Mouse (Mus musculus) right cerebral cortex, postnatal 4 days (tissue): ENCODE measurements around the gene Tspan4.
A peak's percentile ranks its signal among the peaks of the same experiment; 100 is the strongest.

Experiments used
- DNase-seq: peaks from one replicate; pipeline ENCODE4 v3.0.0-alpha.2; 2022

The Tspan4 gene

GRCm38 (mm10) chr7:141475011-141475804, at the start of gene Tspan4, which contains the start of gene Polr2l:
Tspan4 (plus strand) TSS chr7:141475240.
Polr2l (minus strand) TSS chr7:141475132.
- peak; percentile 81 for DNase-seq

GRCm38 (mm10) chr7:141426948-141427730, 47.9 kb upstream of the Tspan4 start:
- no peak for DNase-seq

DNA sequence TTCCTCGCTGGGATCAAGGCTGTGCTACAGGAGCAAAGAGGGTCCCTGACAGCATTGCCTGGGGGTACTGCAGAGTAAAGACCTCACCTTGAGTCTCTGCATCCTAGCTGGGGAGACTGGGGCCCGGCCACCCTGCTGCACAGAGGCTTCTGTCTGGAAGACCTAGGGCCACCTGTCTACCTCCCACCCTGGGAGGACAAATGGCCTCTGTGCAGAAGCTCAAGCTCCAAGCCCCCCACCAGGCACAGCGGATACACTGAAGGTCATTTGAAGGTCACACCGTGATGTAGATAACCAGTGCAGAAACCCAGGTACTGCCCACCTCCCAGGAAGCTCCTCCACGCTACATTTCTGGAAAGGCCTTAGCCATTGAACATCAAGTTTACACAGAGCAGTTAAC, 46.3 kb upstream of the Tspan4 start:
- DNase-seq = no peak

GRCm38 (mm10) chr7:141429310-141429709, 45.7 kb upstream of the Tspan4 start, which contains the start of gene Cend1:
Cend1 (minus strand) TSS chr7:141429491.
- DNase-seq = peak; percentile 72

DNA sequence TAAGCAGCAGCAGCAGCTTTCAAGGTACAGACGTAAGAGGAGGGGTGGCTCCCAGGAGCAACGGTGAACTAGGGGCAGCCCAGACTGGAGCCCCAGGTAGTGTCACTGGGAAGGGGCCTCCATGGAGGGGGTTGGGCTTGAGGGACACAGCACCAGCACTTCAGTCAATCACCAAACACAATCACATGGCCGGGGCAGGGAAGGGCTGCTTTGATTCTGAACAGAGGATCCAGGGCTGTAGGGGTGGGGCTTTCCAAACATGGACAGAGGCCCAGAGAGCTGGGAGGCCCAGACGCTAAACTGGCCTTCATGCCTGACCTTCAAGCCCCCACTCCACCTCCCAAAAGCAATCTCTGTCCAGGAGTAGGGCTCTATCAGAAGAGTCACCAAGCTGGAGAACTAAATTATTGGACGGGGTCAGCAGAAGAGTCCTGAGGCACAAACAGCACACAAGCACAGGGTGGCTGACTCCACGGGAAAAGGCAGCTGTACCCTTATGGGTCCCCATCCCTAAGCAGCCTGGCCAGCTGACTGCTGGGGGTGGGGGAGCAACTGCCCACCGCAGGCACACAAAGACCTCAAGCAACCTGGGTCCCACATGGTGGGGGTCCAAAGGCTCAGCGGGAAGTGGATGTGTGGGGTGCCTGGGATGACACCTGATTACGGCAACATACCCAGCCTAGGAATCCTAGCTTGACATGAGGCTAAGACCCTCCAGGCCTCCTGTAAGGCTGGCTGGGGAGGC, 45.0 kb upstream of the Tspan4 start:
- no peak for DNase-seq

DNA sequence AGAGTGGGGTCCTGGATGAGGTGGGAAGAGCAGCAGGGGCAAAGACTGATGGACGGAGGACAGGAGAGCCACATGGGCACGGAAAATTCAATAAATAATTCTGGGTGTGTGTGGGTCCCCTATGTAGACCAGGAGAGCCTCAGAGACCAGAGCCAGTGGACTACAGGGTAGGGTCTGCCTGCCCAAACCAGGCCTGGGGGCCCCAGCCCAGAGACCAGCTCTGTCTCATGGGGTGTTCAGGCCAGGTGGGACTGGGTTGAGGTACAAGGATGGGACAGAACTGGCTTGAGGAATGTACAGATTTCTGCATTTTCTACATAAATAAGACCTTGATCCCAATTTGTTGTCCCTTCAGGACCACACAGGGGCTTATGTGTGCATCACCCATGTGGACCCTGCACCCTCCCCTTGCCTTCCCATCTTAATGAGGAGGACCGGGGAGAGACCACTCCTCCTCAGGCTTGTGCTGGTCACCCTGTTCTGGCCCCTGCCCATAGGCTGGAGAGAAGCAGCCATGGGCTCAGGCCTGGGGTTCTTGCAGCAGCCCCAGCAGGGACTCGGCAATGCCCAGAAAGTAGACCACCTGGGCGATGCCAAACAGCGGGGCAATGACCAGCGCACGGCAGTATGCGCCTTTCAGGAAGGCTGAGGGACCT, 44.3 kb upstream of the Tspan4 start:
- no peak for DNase-seq

- no peak for DNase-seq
Measured at GRCm38 (mm10) chr7:141431434-141432185, 43.4 kb upstream of the Tspan4 start.

DNA sequence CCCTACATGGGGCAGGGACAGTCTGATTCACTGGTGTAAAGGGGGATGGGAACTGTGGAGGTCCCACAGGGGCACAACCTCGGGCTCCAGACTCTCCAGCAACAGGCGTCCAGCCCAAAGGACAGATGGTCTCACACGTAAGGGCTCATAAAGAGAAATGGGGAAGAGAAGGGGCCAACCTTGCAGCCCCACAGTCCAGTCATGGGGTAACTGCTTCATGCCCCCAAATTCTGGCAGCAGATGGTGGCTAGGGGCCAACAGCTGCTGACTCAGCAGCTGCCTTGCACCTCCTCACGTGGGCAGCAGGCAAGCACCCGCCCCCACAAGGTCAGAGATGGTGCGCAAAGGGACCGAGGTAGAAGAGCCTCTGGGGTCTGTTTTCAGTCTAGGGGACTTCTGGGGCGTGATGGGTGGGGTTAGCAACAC, 42.8 kb upstream of the Tspan4 start:
- DNase-seq = no peak

DNA sequence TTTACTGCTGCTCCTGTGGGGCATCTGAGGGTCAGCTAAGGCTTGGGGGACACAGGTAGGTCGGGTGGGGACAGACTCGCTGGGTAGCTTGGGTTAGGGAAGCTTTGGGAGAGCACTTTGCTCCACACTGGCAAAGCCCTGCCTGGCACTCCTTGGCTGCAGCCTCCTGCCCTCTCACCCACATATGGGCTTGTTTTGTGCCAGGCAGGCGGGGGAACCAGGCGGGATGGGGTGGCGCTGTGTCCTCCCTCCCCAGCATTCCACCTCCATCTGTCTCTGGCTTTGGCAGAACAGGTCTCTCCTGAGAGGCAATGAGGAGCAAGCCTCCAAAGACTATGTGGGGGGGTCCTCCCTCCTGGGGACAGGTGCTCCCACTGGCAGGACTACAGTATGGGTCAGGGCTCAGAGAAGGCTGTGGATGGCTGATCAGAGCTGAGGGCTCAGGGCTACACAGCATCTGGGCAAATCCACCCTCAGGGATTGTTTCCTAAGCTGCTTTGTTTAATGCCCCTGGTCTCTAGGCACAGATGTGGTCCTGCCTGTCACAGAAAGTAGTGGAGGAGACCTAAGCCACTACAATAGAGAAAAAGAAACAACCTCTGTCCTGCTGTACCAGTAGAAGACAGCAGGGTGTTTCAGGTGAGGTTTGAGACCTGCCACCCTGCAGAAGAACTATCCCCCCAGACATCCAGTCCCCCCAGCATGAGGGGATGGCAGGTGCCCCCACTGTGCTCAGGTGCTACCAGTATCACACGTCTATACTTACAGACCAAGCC, 42.1 kb upstream of the Tspan4 start:
- DNase-seq = no peak

DNA sequence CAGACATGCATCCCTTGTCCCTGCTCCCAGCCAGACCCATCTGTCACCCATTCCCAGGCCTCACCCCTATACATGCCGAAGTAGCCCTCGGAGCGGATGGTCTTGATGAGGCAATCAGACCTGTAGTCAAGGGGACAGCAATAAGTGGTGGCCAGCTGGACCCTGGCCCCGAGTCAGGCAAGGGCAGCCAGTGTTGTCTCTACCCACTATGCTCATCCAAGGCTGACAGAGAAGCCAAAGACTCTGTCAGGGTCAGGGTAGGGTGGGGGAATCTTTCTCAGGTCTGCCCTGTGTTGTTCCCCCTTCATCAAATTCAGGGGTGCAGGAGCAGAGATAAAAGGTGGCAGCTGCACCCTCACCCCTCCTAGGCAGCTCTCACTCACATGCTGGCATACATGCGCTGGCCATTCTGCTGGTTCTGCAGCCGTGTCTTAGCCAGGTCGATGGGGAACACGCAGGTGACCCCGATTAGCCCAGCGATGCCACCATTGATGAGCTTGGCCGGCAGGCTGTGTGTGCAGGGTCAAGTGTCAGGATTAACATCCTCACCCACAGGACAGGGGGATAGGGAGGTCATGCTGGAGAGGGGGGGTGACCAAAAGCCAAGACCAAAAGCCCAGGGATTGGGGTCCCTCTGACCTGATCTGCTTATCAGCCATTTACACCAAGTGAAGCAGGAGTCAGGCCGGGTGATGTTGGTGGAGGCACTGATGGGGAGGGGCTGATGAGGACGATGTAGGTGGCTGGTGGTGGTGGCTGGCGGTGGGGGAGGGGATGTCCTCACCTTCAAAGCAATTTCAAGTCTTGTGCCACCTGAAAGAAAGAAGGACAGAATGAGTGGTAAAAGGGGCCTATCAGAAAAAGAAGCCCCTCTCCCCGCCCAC, 41.3 kb upstream of the Tspan4 start:
- no peak for DNase-seq

DNA sequence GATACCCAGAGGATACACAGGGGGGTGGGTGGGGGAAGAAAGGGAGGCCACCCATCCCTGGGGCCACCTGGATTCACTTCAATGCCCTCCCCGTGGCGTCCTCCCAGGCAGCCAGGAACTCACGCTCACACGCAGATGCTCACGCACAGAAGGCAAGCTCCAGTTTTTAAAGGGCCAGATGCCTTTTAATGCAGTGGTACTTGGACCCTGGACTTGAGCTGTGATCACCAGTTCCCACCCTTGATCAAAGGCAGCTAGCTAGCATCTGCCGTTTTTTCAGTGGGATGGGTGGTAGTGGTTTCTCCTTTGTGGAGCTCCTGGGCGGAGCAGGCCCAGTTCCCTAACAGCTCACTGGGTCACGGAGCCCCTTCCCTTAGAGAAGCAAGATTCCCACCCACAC, 40.6 kb upstream of the Tspan4 start:
- DNase-seq = peak; percentile 47

- peak; percentile 58 for DNase-seq
Measured at GRCm38 (mm10) chr7:141435129-141435855, 39.7 kb upstream of the Tspan4 start.

- DNase-seq = no peak
Measured at GRCm38 (mm10) chr7:141435856-141436522, 39.1 kb upstream of the Tspan4 start.

GRCm38 (mm10) chr7:141436523-141436892, 38.5 kb upstream of the Tspan4 start:
- no peak for DNase-seq

DNA sequence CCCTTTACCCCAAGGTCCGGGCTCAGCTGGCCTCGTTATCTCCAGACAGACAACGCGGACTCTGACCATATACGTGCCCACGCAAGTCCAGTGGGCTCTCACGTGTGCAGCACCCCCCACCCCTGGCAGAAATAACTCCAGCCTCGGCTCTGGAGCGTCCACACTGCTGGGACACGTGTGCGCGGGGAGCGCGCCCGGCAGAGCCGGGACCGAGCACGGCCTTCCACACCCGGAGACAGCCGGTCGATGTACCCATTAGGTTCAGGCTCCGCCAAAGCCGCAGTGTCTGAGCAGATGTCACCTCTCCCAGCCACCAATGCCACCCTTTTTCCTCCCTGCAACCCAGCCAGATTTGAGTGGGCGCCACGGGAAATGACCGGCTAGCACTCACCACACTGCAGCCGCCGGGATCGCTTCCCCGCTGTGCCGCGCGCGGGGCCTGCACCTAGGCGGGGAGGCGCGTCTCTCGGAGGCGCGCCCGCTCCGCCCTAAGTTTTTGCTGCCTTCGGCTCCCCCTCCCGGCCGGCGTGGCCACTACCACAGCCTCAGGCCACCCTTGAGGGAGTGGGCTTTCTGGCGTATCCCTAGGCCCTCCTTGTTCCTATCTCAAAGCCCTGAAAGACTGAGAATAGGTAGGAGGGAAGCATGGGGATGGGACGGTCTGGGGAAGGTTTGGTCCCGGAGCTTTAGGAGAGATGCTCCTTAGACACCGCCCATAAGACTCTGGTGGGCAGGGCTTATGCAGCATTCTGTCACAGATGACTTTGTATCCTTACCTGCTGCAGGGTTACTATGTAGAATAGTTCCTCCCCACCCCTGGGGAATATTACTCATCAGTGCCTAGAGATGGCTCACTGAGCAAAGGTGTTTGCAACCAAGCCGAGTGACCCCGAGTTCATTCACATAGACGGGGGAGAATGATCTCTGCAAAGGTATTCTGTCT, 37.6 kb upstream of the Tspan4 start, which contains the start of gene Slc25a22:
Gene Slc25a22, minus strand, starts transcription at position 715 of the 943 bp plus-strand sequence.
- DNase-seq = peak; percentile 87

- no peak for DNase-seq
Measured at GRCm38 (mm10) chr7:141438201-141438968, 36.7 kb upstream of the Tspan4 start.
